Mouse (Mus musculus) liver, embryonic 16.5 days (tissue): ENCODE measurements around the gene Plcb4. TPM values are rescaled to one million over a fixed set of nuclear protein-coding genes. Genes with fewer than 3 reads are reported as not detected.

ENCODE experiments used
- ATAC-seq: fragments of 200-750 bp; cut with Nextera tagmentation; 2 replicates; pipeline ENCODE4 v1.8.0; 2017; ENCODE audit warnings: low read depth, mild to moderate bottlenecking, moderate number of reproducible peaks, moderate library complexity
- H3K27ac ChIP-seq: fragments of 300-500 bp; sonication (generic); 2 replicates; pipeline ENCODE4 v1.5.1; 2014; ENCODE audit warnings: mild to moderate bottlenecking, low read length
- H3K27me3 ChIP-seq: fragments of 300-500 bp; sonication (generic); 2 replicates; pipeline ENCODE4 v1.6.1; 2014; ENCODE audit warnings: low read depth, low read length, mixed read lengths; ENCODE audit not compliant: control insufficient read depth, insufficient read depth
- H3K36me3 ChIP-seq: fragments of 300-500 bp; sonication (generic); 2 replicates; pipeline ENCODE4 v1.6.1; 2014; ENCODE audit warnings: mild to moderate bottlenecking; ENCODE audit not compliant: control insufficient read depth, insufficient read depth
- H3K4me1 ChIP-seq: fragments of 300-500 bp; sonication (generic); 2 replicates; pipeline ENCODE4 v1.6.1; 2014; ENCODE audit warnings: low read depth, low read length, mixed read lengths; ENCODE audit not compliant: control insufficient read depth
- H3K4me2 ChIP-seq: fragments of 300-500 bp; sonication (generic); 2 replicates; pipeline ENCODE4 v1.6.1; 2014; ENCODE audit warnings: low read depth, low read length, mixed read lengths
- H3K4me3 ChIP-seq: fragments of 300-500 bp; sonication (generic); 2 replicates; pipeline ENCODE4 v1.5.1; 2014; ENCODE audit warnings: low read depth, mild to moderate bottlenecking, low read length
- H3K9ac ChIP-seq: fragments of 300-500 bp; sonication (generic); 2 replicates; pipeline ENCODE4 v1.6.1; 2014; ENCODE audit warnings: low read depth, low read length
- H3K9me3 ChIP-seq: fragments of 300-500 bp; sonication (generic); replicated peaks from 2 replicates; pipeline ENCODE4 v1.6.1; 2016; ENCODE audit warnings: low read length; ENCODE audit not compliant: control insufficient read depth
- WGBS: fragments of 180-500 bp; shearing (Covaris S2); extraction: QIAGEN DNeasy Blood & Tissue Kit; methylation state at CpG from one replicate; pipeline ENCODE4 v1.1.7; 2014; ENCODE audit not compliant: insufficient replicate concordance; 5-methylcytosine and 5-hydroxymethylcytosine counted together
- polyA plus RNA-seq: library from polyadenylated mRNA; unstranded; fragments of >200 nt; fragmentation: Nextera tagmentation; extraction: Ambion mirVana; gene quantifications from 2 replicates; pipeline ENCODE4 v1.2.1, GENCODE M21; 2015

Gene Plcb4
- polyA plus RNA-seq, 1 experiment from 2014 or later = 2.3 TPM

DNA sequence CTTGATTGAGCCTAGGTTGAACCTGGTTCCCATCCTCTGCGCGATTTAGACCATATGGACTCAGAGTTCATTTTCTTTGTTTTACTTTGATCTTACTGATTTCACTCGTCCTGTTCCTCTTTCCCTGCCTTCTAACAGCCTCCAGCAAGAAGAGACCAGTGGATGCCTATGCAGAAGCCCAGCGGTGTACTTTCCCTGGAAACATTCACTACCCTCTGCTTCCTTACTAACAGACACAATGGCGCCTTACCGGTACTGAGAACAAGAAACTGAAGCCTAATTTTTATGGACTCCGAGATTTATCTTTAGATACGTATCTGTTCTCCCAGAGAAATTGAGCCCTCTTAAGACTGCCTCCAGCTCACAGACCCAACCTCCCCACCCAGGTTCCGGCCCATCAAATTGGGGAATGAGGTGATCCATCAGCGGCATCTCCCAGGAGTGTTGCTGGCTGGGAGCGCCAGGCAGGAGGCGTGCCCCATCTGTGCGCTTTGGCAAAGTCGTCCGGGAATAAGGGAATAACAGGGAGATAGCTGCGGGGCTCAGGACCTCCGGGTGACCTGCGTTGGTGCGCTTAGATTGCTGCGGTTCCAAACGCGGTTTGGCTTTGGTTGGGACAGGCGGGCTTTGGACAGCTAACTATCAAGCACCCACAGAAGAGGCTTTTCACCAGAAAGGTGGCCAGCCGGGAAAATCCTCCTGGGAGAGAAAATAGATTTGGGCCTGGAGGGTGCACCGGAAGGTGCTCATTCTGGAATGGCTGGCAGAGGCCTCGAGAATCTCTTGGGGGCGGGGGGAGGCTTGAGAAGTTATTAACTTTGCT, 392.2 kb downstream of the Plcb4 start:
- 18% methylated on average over 27 of the region's 27 CpGs for WGBS
- Histone ChIP-seq H3K27ac (no peak overlapping the region), H3K36me3 (no peaks in the 10 kb centered on the region), H3K9ac (no peak overlapping the region), H3K4me3 (no peak overlapping the region), H3K27me3 (peaks cover 3% of the 10 kb centered on the region; the same call in 1 of the 2 replicates), H3K9me3 (no peaks in the 10 kb centered on the region), H3K4me1 (no peaks in the 10 kb centered on the region), H3K4me2 (no peak overlapping the region)
- no peak for ATAC-seq

DNA sequence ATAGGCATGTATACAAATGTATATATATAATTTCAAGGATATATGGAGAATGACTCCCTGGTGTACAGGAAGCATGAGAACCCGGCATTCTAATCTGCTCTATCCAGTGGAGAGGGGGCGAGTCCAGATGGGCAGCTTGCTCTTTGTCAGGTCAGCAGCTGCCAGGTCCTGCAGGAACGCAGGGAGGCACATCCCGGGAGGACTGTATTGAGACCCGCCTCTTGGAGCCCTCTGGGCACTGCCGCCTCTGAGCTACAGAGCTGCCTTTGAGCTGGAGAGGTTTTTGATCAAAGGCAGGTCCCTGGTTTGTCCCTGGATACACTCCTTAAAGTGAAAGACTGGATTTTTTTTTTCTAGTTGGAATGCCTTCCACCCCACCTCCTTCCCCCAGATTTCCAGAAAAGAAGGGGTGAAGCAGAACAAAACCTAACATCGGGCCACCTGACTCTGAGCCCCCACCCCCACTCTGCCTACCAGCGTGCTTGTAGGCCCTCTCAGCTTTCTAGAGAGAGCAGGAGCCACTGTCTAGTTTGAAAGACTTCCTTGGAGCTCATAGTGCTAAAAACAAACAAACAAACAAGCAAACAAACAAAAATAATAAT, 393.0 kb downstream of the Plcb4 start, which contains the start of gene Lamp5:
TSS of gene Lamp5 (plus strand) at position 552 of the 602 bp plus-strand sequence.
- Histone ChIP-seq H3K4me3 (no peak within 1 kb of the TSS), H3K4me1 (no peaks in the 10 kb centered on the region), H3K27me3 (peaks cover 3% of the 10 kb centered on the region; the same call in 1 of the 2 replicates), H3K4me2 (no peak within 1 kb of the TSS), H3K27ac (no peak within 1 kb of the TSS), H3K9me3 (no peaks in the 10 kb centered on the region), H3K9ac (no peak within 1 kb of the TSS), H3K36me3 (no peaks in the 10 kb centered on the region)
- 21% methylated on average over 8 of the region's 8 CpGs for WGBS
- ATAC-seq = no peak

DNA sequence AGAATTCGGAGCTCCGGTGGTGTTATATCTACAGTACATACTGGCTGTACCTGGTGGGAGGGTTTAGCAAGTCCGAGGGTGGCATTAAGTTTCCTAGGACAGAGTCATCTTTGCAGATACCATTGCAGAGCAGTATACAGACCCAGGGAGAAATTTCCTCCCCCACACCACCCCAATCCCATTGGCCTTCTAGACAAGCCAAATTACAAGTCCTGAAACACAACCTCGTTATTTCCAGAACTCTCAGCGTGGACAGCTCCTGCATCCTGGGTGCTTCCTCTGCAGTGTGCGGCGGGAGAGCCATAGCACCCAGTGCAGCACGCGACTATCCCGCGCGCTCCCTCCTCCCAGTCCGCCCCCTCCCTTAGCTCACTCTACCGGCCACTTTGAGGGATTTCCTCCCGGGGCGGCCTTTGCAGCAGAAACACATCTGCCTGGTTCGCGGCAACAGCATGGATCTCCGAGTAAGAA, 399.1 kb downstream of the Plcb4 start:
- H3K9me3 ChIP-seq = no peaks in the 10 kb centered on the region
- no peak overlapping the region for H3K4me2 ChIP-seq
- no peaks in the 10 kb centered on the region for H3K4me1 ChIP-seq
- no peak overlapping the region for H3K9ac ChIP-seq
- H3K27me3 ChIP-seq = peaks cover 34% of the 10 kb centered on the region
- no peak overlapping the region for H3K27ac ChIP-seq
- WGBS = 4% methylated on average over 19 of the region's 19 CpGs
- no peak for ATAC-seq
- no peaks in the 10 kb centered on the region for H3K36me3 ChIP-seq
- H3K4me3 ChIP-seq = no peak overlapping the region

DNA sequence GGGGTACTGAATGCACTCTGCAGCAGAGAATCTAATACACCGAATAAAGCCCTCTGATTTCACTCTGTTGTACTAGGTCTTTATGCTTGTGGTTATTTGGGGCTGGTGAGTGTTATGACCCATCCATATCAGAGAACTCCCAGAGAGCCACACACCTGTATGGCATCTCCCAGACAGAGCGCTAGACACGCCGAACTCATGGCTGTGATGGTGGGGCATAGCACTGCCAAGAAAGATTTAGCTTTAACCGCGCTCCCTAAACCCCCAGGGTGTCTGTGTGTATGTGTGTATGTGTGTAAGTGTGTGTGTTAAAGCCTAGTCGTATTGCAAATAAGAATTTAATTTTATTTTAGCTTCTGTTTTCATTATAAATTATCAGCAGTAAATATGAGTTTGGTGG, 399.6 kb downstream of the Plcb4 start:
- H3K4me2 ChIP-seq = no peak overlapping the region
- H3K27me3 ChIP-seq = peaks cover 34% of the 10 kb centered on the region
- no peaks in the 10 kb centered on the region for H3K9me3 ChIP-seq
- no peaks in the 10 kb centered on the region for H3K36me3 ChIP-seq
- H3K4me1 ChIP-seq = no peaks in the 10 kb centered on the region
- no peak overlapping the region for H3K9ac ChIP-seq
- H3K4me3 ChIP-seq = no peak overlapping the region
- no peak overlapping the region for H3K27ac ChIP-seq
- no peak for ATAC-seq
- 6% methylated on average over 7 of the region's 7 CpGs for WGBS

DNA sequence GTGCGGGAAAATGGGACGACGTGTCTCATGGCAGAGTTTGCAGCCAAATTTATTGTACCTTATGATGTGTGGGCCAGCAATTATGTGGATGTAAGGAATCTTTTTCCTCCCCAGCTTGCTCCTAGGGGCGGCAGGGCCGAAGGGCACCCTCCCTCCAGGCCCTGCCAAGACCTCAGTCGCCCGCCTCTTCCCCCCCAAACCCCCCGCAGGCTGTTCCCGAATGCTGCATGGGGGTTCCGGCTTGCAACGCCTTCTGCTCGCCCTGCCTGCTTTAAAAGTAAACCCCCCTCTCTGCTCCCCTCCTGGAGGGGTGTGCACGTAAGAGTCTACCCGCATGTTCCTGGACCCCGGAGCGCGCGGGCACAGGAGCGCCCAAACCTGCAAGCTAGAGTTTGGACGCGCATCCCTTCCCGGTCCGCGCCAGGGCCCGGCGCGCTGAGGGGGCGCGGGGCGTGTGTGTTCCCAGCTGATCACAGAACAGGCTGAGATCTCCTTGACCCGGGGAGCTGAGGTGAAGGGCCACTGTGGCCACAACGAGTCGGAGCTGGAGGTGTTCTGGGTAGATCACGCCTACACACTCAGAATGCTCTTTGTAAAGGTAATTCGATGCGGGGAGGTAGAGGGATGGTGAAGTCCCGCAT, 400.3 kb downstream of the Plcb4 start:
- no peak for ATAC-seq
- Histone ChIP-seq H3K4me2 (no peak overlapping the region), H3K4me3 (no peak overlapping the region), H3K9ac (no peak overlapping the region), H3K4me1 (no peaks in the 10 kb centered on the region), H3K36me3 (no peaks in the 10 kb centered on the region), H3K27ac (no peak overlapping the region), H3K9me3 (no peaks in the 10 kb centered on the region), H3K27me3 (peaks cover 34% of the 10 kb centered on the region)
- WGBS = 6% methylated on average over 37 of the region's 37 CpGs
